Mouse (Mus musculus): Measurements from ENCODE around the gene Trmt112.

Gene Trmt112

DNA sequence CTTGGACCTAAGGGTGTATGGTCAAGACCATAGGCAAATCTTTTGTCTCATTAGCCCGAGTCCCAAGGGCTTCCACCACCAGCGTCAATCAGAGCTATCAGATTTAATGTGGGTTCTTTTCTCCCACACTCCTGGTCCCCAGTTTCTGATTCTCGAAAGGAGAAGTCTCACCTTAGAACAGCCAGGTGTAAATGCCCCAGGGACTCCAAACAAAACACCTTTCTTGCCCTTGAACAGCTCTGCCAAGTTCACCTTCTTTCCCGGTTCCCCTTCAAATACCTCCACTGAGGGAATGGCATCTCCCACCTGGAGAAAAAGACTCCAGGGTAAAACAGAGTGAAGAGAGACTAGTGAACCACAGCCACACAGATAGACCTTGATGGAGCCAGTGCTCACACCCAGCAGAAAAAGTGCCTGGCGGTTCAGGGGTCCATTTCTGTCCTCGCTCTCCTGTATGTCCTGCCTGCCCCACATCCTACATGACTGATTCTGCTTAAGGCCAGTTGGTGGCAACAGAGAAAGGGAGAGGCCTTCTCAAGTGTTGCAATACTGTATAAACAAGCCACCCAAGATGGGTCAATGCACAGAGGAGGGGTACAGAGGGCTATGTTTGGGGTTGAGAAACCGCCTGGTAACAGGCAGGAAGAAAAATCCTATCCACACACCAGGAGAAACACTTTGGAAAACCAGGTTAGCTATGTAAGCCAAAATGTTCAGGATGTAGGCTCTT lies 1.5 kb upstream of the Trmt112 start:
- DNase-seq (ENCODE audit: extremely low read depth, insufficient read length, low spot score), result no peak

GRCm38 (mm10) chr19:6909021-6909420 lies 477 bp upstream of the Trmt112 start:
- DNase-seq (ENCODE audit: extremely low read depth, insufficient read length, low spot score), result no peak

DNA sequence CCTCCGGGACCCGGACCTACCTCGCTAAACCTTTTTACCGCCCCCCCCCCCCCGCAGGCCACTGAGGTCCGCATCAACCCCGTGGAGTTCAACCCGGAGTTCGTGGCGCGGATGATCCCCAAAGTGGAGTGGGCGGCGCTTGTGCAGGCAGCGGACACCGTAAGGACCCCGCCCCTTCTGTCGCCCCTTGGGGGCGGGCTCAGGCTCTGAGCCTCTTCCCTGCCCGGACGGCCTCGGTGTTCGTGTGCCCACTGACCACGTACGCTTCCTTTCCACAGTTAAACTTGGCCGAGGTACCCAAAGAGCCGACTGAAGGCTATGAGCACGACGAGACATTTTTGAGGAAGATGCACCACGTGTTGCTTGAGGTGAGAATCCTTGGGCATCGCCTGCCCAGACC lies 808 bp downstream of the Trmt112 start:
- peak; percentile 75 for DNase-seq (ENCODE audit: extremely low read depth, insufficient read length, low spot score)

DNA sequence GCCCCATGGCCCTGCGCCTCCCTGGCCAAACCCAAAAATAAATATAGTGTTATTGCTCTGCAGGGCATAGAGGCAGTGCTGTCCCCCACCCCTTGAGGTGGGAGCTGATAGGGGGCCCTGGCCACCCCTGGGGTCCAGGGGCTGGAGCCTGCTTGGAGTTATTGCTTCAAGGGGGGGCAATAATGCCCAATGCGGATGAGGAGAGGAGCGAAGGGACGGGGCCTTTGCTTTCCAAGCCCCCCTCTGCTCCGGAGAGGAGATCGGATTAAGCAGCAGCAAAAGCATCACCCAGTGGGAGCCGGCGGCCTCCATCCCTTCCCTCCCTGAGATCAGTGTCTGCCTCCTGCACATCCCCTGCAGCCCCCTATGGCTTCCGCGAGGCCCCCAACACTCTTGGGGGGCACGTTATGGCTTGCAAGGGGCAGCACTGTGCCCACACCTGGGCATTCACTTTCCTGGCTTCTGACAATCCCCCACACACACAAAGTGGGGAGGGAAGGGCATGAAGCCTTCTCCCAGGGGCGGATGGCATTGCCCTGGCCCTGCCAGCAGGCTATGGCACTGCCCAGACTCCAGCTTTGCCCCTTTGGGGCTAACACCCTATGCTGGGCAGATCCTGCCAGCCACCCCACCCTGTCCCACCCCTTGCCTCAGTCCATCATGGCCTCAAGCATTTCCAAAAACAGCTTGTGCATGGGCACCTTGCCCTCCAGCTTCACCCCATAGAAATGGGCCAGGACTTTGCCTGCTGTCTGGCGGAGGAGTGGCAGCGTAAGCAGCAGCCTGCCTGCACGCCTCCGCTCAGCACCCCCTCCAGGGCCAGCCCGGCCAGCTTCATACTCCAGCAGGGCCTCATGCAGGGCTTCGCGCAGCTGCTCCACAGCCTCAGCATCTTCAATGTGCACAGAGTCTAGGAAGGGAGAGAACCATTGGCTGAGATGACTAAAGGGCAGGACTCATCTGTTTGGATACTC lies 1.9 kb downstream of the Trmt112 start:
- no peak for DNase-seq (ENCODE audit: extremely low read depth, insufficient read length, low spot score)

GRCm38 (mm10) chr19:6912205-6912970 lies 2.9 kb downstream of the Trmt112 start:
- DNase-seq (ENCODE audit: extremely low read depth, insufficient read length, low spot score), result no peak

GRCm38 (mm10) chr19:6913036-6913435 lies 3.5 kb downstream of the Trmt112 start:
- DNase-seq (ENCODE audit: extremely low read depth, insufficient read length, low spot score), result no peak

DNA sequence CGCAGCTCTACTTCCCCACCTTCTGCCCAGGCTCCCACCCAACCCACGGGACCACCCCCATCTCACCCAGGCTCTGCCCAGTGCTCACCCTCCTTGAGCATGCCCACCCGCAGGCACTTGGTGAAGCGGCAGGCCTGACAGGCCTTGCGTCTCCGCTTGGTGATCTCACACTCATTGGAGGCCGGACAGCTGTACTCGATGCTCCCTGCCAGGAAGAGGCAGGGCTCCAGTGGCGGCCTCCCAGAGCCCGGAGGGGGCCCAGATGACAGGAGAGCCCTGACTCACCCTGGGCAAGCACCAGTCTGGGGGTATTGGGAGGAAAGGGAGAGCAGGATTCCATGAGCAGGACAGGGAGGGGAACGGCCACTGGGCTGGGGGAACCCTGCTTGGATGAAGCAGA lies 4.5 kb downstream of the Trmt112 start:
- DNase-seq (ENCODE audit: extremely low read depth, insufficient read length, low spot score), result no peak

DNA sequence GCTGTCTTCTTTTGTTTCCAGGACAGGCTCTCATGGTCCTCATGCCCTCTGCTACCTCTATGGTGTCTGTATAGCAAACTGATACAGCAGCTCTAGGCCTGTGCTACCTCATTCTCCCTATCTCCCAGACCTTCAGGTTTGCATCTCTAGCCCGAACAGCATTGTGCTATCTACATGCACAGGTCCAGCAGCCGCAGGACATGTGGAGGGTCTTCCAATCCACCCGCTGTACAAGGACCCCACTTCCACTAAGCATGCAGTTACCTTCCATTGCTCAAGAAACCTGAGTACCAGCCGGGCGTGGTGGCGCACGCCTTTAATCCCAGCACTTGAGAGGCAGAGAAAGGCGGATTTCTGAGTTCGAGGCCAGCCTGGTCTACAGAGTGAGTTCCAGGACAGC lies 5.0 kb downstream of the Trmt112 start:
- no peak for DNase-seq (ENCODE audit: extremely low read depth, insufficient read length, low spot score)

GRCm38 (mm10) chr19:6915276-6915675 lies 5.8 kb downstream of the Trmt112 start:
- DNase-seq (ENCODE audit: extremely low read depth, insufficient read length, low spot score), result no peak

DNA sequence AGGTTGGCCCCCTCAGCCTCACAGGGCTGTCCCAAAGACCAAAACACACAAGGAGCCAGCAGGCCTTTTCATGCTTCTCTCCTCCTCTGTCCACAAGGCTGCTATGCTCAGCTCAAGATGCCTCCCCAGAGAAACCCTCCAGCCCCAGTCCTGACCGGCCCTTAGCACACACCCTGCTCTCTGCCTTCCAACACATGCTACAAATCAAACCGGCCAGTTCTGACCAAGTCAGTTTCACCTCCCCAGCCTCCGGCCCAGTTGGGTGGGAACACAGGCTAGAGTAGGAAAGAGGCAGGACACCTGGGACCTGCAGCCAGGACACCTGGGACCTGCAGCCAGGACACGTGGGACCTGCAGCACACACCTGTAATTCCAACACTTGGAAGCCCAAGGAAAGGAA lies 7.0 kb downstream of the Trmt112 start:
- DNase-seq (ENCODE audit: extremely low read depth, insufficient read length, low spot score), result no peak

DNA sequence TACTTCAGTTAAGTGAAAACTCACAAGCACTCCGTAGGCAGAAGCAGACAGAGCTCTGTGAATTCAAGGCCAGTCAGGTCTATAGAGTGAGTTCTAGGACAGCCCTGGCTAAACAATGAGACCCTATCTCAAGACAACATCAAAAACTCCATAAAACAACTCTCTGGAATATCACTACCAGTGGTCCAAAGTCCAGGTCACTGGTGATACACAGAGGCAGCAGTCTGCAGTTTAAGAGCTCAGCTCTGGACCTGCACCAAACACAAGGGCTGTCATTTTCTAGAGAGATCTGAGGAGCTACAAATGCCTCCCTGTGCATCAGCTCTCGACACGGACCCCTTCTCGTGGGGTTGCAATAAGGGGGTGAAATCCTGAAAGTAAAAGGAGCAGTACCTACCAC lies 8.8 kb downstream of the Trmt112 start:
- no peak for DNase-seq (ENCODE audit: extremely low read depth, insufficient read length, low spot score)

GRCm38 (mm10) chr19:6919431-6919830 lies 9.9 kb downstream of the Trmt112 start:
- DNase-seq (ENCODE audit: extremely low read depth, insufficient read length, low spot score), result no peak

DNA sequence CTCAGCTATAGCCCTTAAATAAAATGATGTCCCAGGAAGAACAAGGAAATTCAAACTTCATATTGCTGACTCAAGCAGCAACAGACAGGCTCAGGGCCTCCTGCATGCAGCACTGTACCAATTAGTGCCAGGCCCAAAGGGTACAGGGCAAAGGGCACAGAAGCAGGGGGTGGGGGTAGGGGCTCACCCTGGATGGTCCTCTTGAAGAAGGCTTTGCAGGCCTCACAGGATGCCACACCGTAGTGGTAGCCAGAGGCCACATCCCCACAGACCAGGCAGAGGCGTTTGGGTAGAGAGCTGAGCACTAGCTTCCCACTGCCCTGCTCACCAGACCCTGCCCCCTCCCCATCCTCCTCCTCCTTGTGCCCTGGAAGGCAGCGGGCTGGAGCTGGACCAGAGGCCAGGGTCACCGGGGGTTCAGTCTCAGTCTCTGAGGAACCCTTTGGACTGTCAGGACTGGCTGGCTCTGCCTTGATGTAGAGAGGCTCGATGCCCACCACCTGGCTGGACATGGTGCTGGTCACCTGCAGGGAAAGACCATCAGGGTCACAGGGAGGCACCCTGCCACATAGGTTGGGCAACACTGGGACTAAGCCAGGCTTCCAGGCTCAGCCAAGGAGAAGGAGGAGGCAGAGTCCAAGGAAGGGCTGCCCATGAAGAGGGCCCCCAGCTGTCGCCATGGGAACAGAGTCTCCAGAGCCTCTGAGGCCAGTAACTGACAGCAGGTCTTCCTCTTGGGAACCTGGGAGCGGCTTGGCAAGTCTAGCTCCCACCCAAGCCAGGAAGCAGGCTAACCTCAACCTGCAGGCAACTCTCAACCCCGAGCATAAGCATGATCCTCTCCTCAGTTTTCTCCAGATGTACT lies 10.6 kb downstream of the Trmt112 start:
- peak; percentile 35 for DNase-seq (ENCODE audit: extremely low read depth, insufficient read length, low spot score)

DNA sequence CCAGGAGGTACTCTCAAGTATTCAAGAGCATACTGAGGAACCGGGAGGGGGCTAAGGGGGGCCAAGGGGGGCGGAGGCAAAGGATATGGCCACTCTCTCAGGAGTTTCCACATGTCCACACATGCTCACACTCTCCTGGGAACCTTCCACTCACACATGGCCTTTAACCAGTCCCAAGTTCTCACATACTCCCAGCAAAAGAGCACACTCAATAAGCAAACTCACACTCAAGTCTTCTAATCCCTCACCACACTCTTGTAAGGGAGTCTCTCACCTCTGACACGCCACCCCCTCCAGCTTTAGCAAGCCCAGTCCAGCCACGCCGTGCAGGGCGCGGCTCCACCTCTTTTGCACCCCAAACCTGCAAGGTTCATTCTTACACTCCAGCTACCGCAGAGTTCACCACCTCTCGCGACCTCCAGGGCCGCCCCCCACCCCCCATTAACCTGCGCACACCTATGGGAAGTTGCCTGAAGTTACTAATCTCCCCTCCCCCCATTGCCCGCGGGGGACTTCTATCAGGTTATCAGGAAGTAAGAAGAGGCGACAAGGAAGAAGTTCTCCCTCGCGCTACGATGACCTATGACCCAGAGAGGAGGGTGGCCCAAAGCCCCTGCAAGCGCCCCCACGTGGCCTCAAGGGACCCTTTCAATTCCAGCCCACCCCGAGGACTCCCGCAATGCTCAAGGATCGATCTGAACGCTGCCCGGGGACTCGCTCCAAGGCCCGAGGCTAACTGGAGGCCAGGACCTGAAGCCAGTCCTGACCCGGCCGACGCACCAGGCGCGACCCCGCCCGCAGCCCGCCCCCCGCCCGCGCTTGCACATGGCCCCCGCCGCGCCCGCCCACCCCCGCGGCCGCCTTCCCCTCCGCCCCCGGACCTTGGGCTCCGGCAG lies 11.5 kb downstream of the Trmt112 start:
- DNase-seq (ENCODE audit: extremely low read depth, insufficient read length, low spot score), result peak; percentile 57

- DNase-seq (ENCODE audit: extremely low read depth, insufficient read length, low spot score), result peak; percentile 99
Measured at GRCm38 (mm10) chr19:6921647-6922567, 12.4 kb downstream of the Trmt112 start, which contains the start of gene Esrra. Gene Esrra, minus strand, starts transcription at chr19:6921813.

DNA sequence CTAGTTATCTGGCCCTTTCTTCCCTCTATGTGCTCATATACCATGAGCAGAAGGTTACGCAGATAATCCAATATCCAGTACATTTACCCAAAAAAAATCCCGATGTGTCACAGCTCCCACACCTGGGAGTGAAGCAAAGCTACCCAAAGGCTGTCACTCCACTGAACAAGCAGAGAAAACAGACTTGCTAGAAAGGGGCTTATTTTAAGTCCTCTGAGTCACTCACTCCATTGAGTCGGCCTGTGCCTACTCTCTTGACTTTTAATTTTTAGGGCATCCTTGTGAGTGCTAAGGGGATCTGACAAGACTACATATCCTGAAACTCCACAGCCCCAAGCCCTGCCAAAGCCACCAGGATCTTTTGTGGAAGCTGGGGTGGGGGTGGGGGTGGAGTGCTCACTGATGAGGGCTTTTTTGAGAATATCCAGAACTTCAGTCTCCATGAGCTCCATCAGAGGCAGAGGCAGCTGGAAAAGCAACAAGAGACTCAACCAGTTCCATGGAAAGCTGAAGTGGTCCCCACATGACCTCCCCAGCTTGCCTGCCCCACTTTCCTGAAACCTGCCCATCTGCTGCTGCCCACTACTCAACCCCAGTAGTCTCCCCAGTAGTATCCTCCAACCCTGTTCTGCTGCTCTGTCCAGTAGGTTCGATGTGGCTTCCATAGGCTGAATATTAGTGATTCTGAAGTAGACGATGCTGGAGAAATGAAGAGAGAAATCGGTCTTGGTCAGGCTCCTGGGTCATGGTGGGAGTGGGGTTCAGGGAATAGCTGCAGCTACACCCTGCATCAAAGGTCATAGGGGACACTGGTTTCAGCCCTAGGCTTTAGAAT lies 13.6 kb downstream of the Trmt112 start:
- no peak for DNase-seq (ENCODE audit: extremely low read depth, insufficient read length, low spot score)
